Mouse (Mus musculus) embryo, embryonic 10 days (tissue): ENCODE data around the gene Cnksr1.
A peak's percentile ranks its signal among the peaks of the same experiment; 100 is the strongest.

Experiments used
- DNase-seq: peaks from one replicate; pipeline ENCODE4 v3.0.0-alpha.2; 2015; ENCODE audit warnings: low spot score

Cnksr1 gene

GRCm38 (mm10) chr4:134203340-134203896, 34.8 kb downstream of the Cnksr1 start:
- DNase-seq = no peak

- DNase-seq = no peak
Measured at GRCm38 (mm10) chr4:134202904-134203303, 35.3 kb downstream of the Cnksr1 start, which contains the start of gene Gm7534. Gm7534 (minus strand) TSS chr4:134203004.

DNA sequence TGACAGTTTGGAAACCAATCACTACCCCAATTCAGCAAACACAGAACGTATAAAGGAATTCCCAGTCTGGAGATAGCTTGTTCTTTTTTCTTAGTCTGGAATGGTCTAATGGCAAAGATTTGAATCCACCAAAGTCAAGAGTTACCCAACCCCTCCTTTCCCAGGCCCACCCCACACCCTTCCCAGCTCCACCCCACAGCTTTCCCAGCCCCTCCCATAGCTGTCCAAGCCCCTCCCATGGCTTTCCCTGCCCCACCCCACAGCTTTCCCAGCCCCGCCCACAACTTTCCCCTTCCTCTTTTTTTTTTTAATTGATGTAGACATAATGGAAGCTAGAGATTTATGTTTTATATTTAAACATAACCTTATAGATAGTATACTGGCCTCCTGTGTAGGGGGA, 38.8 kb downstream of the Cnksr1 start:
- no peak for DNase-seq

GRCm38 (mm10) chr4:134186268-134186667, 51.9 kb downstream of the Cnksr1 start:
- peak; percentile 21 for DNase-seq

- DNase-seq = no peak
Measured at GRCm38 (mm10) chr4:134185569-134185968, 52.6 kb downstream of the Cnksr1 start.

- DNase-seq = no peak
Measured at GRCm38 (mm10) chr4:134183711-134184110, 54.5 kb downstream of the Cnksr1 start.

GRCm38 (mm10) chr4:134181825-134182224, 56.4 kb downstream of the Cnksr1 start:
- no peak for DNase-seq

GRCm38 (mm10) chr4:134181112-134181511, 57.1 kb downstream of the Cnksr1 start:
- DNase-seq = no peak
